Mouse (Mus musculus) embryonic facial prominence, embryonic 11.5 days (tissue): ENCODE data around the gene Hpf1. TPM values are rescaled to one million over a fixed set of nuclear protein-coding genes. Genes with fewer than 3 reads are reported as not detected.

ENCODE experiments used
- ATAC-seq: fragments of 200-750 bp; cut with Nextera tagmentation; replicated peaks from 2 replicates; pipeline ENCODE4 v1.8.0; 2017; ENCODE audit warnings: low read depth; ENCODE audit not compliant: insufficient number of reproducible peaks, low FRiP score, low TSS enrichment
- DNase-seq: peaks from one replicate; pipeline ENCODE4 v3.0.0-alpha.2; 2015; ENCODE audit warnings: low spot score
- H3K27ac ChIP-seq: fragments of 300-500 bp; sonication (generic); replicated peaks from 2 replicates; pipeline ENCODE4 v1.5.1; 2014; ENCODE audit warnings: mild to moderate bottlenecking, low read depth, low read length, control low read depth
- H3K27me3 ChIP-seq: fragments of 300-500 bp; sonication (generic); 2 replicates; pipeline ENCODE4 v1.6.1; 2014; ENCODE audit warnings: mild to moderate bottlenecking, low read length, moderate library complexity, mixed read lengths; ENCODE audit not compliant: control insufficient read depth, insufficient read depth
- H3K36me3 ChIP-seq: fragments of 300-500 bp; sonication (generic); replicated peaks from 2 replicates; pipeline ENCODE4 v1.6.1; 2014; ENCODE audit warnings: low read depth, mild to moderate bottlenecking, low read length, moderate library complexity, mixed read lengths; ENCODE audit not compliant: control insufficient read depth, insufficient read depth
- H3K4me1 ChIP-seq: fragments of 300-500 bp; sonication (generic); 2 replicates; pipeline ENCODE4 v1.6.1; 2014; ENCODE audit warnings: low read length, mixed read lengths; ENCODE audit not compliant: control insufficient read depth, insufficient read depth
- H3K4me2 ChIP-seq: fragments of 300-500 bp; sonication (generic); 2 replicates; pipeline ENCODE4 v1.6.1; 2014; ENCODE audit warnings: low read depth, mild to moderate bottlenecking, control low read depth, low read length, moderate library complexity
- H3K4me3 ChIP-seq: fragments of 300-500 bp; sonication (generic); 2 replicates; pipeline ENCODE4 v1.5.1; 2014; ENCODE audit warnings: low read depth, low read length, control low read depth
- H3K9ac ChIP-seq: fragments of 300-500 bp; sonication (generic); replicated peaks from 2 replicates; pipeline ENCODE4 v1.6.1; 2014; ENCODE audit warnings: mild to moderate bottlenecking, control low read depth, low read length
- H3K9me3 ChIP-seq: fragments of 300-500 bp; sonication (generic); replicated peaks from 2 replicates; pipeline ENCODE4 v1.6.1; 2016; ENCODE audit warnings: mild to moderate bottlenecking, low read length, inconsistent platforms, mixed read lengths; ENCODE audit not compliant: control insufficient read depth
- WGBS: fragments of 180-500 bp; shearing (Covaris S2); extraction: QIAGEN DNeasy Blood & Tissue Kit; methylation state at CpG from one replicate; pipeline ENCODE4 v1.1.7; 2014; 5-methylcytosine and 5-hydroxymethylcytosine counted together
- polyA plus RNA-seq: library from polyadenylated mRNA; unstranded; fragments of >200 nt; fragmentation: Nextera tagmentation; extraction: Ambion mirVana; gene quantifications from 2 replicates; pipeline ENCODE4 v1.2.1, GENCODE M21; 2014

Gene Hpf1
- polyA plus RNA-seq, 1 experiment from 2014 or later = 147 TPM

- H3K36me3 ChIP-seq = no peaks in the 10 kb centered on the region
- no peak overlapping the region for H3K27ac ChIP-seq
- H3K9me3 ChIP-seq = no peaks in the 10 kb centered on the region
- H3K4me2 ChIP-seq = no peak overlapping the region
- H3K4me1 ChIP-seq = no peaks in the 10 kb centered on the region
- H3K4me3 ChIP-seq = no peak overlapping the region
- DNase-seq (no peak), ATAC-seq (no peak)
- 62% methylated on average over 10 of the region's 10 CpGs for WGBS
- no peaks in the 10 kb centered on the region for H3K27me3 ChIP-seq
- no peak overlapping the region for H3K9ac ChIP-seq
Observed at GRCm38 (mm10) chr8:60912554-60912953, 22.3 kb downstream of the Hpf1 start.

DNA sequence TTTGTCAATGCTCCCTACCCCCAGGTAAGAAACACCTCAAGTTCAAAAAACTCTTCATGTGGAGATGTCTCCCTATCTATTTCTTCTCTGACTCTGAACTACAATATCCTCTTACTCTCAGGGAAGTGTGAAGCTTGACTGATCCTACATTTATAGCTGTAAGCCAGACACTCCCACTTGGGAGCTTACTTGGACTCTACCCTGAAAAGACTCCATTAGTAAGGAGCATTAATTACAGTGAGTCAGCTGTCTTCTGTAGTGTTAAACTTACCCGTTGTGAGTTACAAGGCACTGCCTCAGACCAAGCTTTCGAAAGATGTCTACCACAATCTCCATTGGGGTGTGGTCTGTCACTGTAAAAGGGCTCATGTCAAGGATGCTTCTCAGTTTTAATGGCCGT is 28.9 kb downstream of the Hpf1 start:
- no peaks in the 10 kb centered on the region for H3K4me1 ChIP-seq
- DNase-seq = no peak
- WGBS = 92% methylated on average over 3 of the region's 3 CpGs
- no peaks in the 10 kb centered on the region for H3K36me3 ChIP-seq
- no peaks in the 10 kb centered on the region for H3K27me3 ChIP-seq
- no peak for ATAC-seq
- H3K4me3 ChIP-seq = no peak overlapping the region
- no peak overlapping the region for H3K9ac ChIP-seq
- H3K9me3 ChIP-seq = no peaks in the 10 kb centered on the region
- no peak overlapping the region for H3K27ac ChIP-seq
- H3K4me2 ChIP-seq = no peak overlapping the region

DNA sequence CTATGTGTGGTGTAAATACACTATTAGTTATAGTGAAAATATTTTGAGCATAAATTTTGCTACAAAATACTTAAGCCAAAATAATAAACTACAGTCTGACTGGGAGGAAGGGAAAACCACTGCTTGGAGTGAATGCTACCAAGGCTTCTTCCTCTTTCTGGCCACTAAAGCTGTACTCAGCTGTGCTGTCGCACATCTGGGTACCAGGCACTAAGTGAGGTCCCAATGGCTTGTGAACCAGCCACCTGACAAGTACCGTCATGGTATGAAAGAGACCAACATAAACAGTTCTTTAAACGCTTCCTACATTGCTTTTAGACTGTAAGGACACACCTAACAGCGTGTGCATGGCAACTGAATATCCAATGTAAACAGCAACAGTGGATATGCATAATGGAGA is 30.0 kb downstream of the Hpf1 start:
- H3K9ac ChIP-seq = no peak overlapping the region
- WGBS = 92% methylated on average over 4 of the region's 4 CpGs
- ATAC-seq (no peak), DNase-seq (no peak)
- no peak overlapping the region for H3K4me3 ChIP-seq
- H3K9me3 ChIP-seq = no peaks in the 10 kb centered on the region
- no peaks in the 10 kb centered on the region for H3K36me3 ChIP-seq
- no peaks in the 10 kb centered on the region for H3K27me3 ChIP-seq
- H3K27ac ChIP-seq = no peak overlapping the region
- H3K4me1 ChIP-seq = no peaks in the 10 kb centered on the region
- H3K4me2 ChIP-seq = no peak overlapping the region

DNA sequence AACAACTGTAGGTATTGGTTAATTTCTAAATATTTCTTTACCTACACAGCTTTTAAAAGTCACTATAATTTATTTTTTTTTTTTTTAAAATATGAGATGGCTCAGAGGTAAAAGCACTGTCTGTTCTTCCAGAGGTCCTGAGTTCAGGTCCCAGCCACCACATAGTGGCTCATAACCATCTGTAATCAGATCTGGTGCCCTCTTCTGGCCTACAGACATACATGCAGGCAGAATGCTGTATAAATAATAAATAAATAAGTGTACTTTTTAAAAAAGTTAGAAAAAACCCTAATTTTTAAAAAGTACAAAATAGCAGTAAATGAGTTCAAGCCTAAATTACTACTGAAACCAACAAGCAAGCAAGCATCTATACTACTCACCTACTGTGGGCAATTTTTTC is 43.4 kb downstream of the Hpf1 start:
- ATAC-seq = no peak
- Histone ChIP-seq H3K27ac (no peak overlapping the region), H3K9me3 (no peaks in the 10 kb centered on the region), H3K4me3 (no peak overlapping the region), H3K4me2 (no peak overlapping the region), H3K27me3 (no peaks in the 10 kb centered on the region), H3K36me3 (no peaks in the 10 kb centered on the region), H3K4me1 (no peaks in the 10 kb centered on the region), H3K9ac (no peak overlapping the region)
- no peak for DNase-seq

DNA sequence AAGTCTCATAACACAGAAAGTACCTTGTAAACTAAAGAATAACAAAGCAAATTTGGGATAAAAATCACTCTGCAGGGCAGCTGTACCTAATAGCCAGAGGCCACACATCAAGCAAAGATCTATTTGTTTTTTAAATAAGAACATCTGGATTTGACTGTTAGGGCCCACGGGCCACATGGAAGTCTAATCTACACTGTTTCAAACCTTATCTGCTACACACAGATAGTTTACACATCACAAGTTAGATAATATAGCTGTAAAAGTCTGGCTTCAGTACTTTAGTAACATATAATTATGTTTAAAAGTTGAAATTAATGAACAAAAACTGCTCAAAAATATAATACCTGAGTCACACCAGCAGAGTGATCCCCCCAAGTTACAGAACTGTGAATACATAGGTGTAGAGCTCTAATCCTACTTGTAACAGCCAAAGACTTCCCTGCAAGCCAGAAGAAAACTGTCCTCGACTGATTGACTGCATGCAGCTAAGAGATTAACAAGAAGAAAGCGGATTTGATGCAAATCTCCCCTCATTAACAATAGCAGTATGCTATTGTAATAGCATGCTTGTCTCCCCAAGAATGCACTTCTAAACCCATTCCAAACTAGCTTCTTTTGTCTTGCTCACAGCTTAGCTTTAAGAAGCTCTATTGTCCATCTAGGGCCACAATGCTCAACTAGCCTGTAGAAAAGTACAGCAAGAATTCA is 48.7 kb downstream of the Hpf1 start:
- Histone ChIP-seq H3K36me3 (no peaks in the 10 kb centered on the region), H3K4me3 (no peak overlapping the region), H3K27ac (no peak overlapping the region), H3K9ac (no peak overlapping the region), H3K27me3 (no peaks in the 10 kb centered on the region), H3K4me1 (no peaks in the 10 kb centered on the region), H3K9me3 (no peaks in the 10 kb centered on the region), H3K4me2 (no peak overlapping the region)
- ATAC-seq = no peak
- 37% methylated on average over 3 of the region's 3 CpGs for WGBS
- DNase-seq = no peak

DNA sequence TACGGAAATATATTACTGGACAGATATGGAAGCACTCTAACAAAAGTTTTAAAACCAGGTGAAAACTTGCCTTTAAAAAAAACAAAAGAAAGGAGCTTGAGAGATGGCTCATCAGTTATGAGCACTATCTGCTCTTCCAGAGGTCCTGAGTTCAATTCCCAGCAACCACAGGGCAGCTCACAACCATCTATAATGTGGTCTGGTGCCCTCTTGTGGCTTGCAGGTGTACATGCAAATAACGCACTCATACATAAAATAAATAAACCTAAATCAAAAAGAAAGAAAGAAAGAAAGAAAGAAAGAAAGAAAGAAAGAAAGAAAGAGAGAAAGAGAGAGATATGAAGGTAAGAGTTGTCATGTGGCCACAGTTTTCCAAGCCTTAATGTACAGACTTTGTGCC is 52.6 kb downstream of the Hpf1 start:
- WGBS = 98% methylated on average over 2 of the region's 2 CpGs
- H3K4me2 ChIP-seq = no peak overlapping the region
- no peak overlapping the region for H3K27ac ChIP-seq
- H3K9me3 ChIP-seq = no peaks in the 10 kb centered on the region
- no peaks in the 10 kb centered on the region for H3K27me3 ChIP-seq
- H3K4me3 ChIP-seq = no peak overlapping the region
- DNase-seq (no peak), ATAC-seq (no peak)
- no peaks in the 10 kb centered on the region for H3K36me3 ChIP-seq
- no peak overlapping the region for H3K9ac ChIP-seq
- no peaks in the 10 kb centered on the region for H3K4me1 ChIP-seq

- no peak overlapping the region for H3K4me2 ChIP-seq
- H3K9me3 ChIP-seq = no peaks in the 10 kb centered on the region
- H3K9ac ChIP-seq = no peak overlapping the region
- DNase-seq = no peak
- H3K36me3 ChIP-seq = no peaks in the 10 kb centered on the region
- no peaks in the 10 kb centered on the region for H3K4me1 ChIP-seq
- no peak overlapping the region for H3K27ac ChIP-seq
- no peak overlapping the region for H3K4me3 ChIP-seq
- ATAC-seq = no peak
- H3K27me3 ChIP-seq = no peaks in the 10 kb centered on the region
Observed at GRCm38 (mm10) chr8:60947503-60947902, 57.3 kb downstream of the Hpf1 start.

DNA sequence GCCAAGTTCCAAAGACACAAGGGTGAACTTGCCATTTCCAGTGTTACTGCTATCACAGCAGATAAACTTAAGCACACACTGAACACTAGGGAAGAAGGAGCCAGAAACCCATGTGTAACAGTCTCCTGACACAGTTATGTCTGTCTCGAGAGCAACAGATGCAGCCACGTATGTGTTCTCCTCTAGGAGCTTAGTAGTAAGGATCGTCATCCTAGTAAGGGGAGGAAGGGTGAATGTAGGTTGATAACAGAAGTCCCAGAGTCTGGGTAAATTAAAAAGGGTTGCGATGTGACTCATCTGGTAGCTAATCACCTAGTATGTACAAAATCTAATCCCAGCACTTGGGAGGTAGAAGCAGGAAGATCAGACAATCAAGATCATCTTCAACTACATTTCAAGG is 59.6 kb downstream of the Hpf1 start:
- WGBS = 75% methylated on average over 4 of the region's 4 CpGs

More for the DNA sequence above, 59.6 kb downstream of the Hpf1 start:
- H3K4me2 ChIP-seq = no peak overlapping the region
- H3K27ac ChIP-seq = no peak overlapping the region
- H3K9me3 ChIP-seq = no peaks in the 10 kb centered on the region
- no peak for ATAC-seq
- no peaks in the 10 kb centered on the region for H3K27me3 ChIP-seq
- H3K9ac ChIP-seq = no peak overlapping the region
- H3K4me3 ChIP-seq = no peak overlapping the region
- no peaks in the 10 kb centered on the region for H3K4me1 ChIP-seq
- DNase-seq = no peak
- no peaks in the 10 kb centered on the region for H3K36me3 ChIP-seq
